Mouse (Mus musculus) kidney, adult 2 months (tissue): ENCODE data around the gene Lrrc4b.

Experiments used
- CTCF ChIP-seq: fragments of 200-500 bp; conservative IDR thresholded peaks from 2 replicates; pipeline ENCODE4 v1.5.1; 2011; ENCODE audit warnings: low read depth, mild to moderate bottlenecking, control low read depth, low read length, moderate library complexity, mixed read lengths; ENCODE audit not compliant: insufficient read depth, insufficient read length
- POLR2A ChIP-seq: fragments of 200-500 bp; IDR thresholded peaks from one replicate; pipeline ENCODE4 v1.6.1; 2011; ENCODE audit warnings: low read depth, low read length, control low read depth

GRCm38 (mm10) chr7:44456302-44456701 is 27.5 kb downstream of the Lrrc4b start:
- TF ChIP-seq CTCF = no peak
- TF ChIP-seq POLR2A = no peak
